Mouse (Mus musculus): ENCODE measurements around the gene Naga.

Gene Naga

DNA sequence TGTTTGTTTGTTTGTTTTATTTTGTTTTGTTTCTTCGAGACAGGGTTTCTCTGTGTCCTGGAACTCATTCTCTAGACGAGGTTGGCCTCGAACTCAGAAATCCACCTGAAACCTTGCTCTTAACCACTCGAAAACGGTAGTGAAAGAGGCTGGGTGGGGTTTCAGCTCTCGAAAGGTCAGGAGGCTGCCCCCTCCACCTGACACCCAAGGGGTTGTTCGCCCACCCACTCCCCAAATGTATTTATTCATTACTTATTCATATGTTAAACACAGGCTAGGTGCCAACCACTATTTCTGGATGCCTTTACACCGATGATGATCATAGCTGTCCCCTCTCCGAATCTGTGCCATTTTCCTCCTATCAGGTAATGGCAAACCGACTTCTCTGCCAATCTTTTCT is 425 bp upstream of the Naga start:
- no peak for DNase-seq (ENCODE audit: low spot score in 2 of 2)

GRCm38 (mm10) chr15:82337875-82338274 is 850 bp downstream of the Naga start:
- DNase-seq (ENCODE audit: low spot score in 2 of 2) = no peak

GRCm38 (mm10) chr15:82336629-82337028 is 2.1 kb downstream of the Naga start:
- no peak for DNase-seq (ENCODE audit: low spot score in 2 of 2)

- DNase-seq (ENCODE audit: low spot score in 2 of 2) = no peak
Measured at GRCm38 (mm10) chr15:82335194-82335593, 3.5 kb downstream of the Naga start.

GRCm38 (mm10) chr15:82325382-82325781 is 13.3 kb downstream of the Naga start:
- DNase-seq (ENCODE audit: low spot score in 2 of 2) = no peak

DNA sequence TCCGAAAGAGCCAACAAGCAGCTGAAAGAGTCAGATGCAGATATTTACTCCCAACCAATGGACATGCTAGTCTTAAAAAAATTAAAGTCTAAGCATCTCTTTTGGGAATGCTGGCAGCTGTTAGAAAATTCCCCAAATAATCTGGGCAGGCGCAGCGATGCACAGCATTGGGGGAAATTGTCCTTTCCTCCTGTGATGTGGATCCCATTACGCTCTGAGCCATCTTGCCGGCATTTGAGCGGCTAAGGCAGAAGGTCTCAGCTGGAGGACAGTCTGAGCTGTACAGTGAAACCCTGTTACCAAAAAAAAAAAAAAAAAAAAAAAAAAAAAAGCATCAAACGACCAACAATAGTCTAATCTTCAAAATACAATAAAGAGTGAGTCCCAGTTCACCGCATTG is 16.5 kb downstream of the Naga start:
- DNase-seq (ENCODE audit: low spot score in 2 of 2) = no peak

GRCm38 (mm10) chr15:82319613-82320012 is 19.1 kb downstream of the Naga start:
- no peak for DNase-seq (ENCODE audit: low spot score in 2 of 2)

GRCm38 (mm10) chr15:82317839-82318238 is 20.9 kb downstream of the Naga start:
- DNase-seq (ENCODE audit: low spot score in 2 of 2) = peak in 1 of 2 experiments; percentile 42

GRCm38 (mm10) chr15:82308416-82308815 is 30.3 kb downstream of the Naga start:
- DNase-seq (ENCODE audit: low spot score in 2 of 2) = no peak

GRCm38 (mm10) chr15:82307107-82307506 is 31.6 kb downstream of the Naga start:
- DNase-seq (ENCODE audit: low spot score in 2 of 2) = no peak

DNA sequence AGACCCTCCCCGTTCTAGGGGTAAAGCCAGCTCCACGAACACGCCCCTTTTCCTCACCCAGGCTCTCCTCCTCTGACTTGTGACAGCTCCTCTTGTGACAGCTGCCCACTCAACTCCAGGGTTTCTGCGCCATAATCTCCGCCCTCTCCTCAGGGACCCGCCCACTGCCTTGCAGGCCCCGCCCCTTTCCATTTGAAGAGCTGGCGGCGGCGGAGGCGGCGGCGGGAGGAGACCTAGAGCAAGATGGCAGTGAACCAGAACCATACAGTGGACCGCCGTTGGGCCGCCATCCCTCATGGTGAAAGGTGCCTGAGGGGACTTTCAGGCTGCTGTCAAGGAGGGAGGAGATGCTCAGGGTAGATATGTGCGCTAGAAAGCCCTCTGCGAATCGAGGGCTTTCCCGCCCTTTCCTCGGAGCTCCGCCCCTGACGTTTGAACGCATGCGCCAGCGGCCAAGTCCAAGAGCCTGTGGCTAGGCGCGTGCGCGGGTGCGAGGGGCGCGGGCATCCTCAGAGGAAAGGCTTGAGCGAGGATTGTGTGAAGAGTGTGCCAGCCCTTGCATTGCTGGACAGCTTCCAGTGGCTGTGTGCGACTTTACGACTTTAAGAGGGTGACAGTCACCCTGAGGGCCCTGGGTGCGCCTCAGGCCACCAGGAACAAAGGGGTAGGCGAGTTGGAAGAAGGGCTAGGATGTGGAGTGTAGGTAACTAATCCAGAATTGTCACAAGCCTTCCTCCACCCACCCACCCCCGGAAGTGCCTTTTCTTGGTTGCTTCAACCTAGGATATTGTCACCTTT is 39.8 kb downstream of the Naga start, which contains the start of gene Wbp2nl:
Wbp2nl (plus strand) TSS at position 191 of the 798 bp plus-strand sequence.
- no peak for DNase-seq (ENCODE audit: low spot score in 2 of 2)

GRCm38 (mm10) chr15:82294059-82294458 is 44.7 kb downstream of the Naga start:
- no peak for DNase-seq (ENCODE audit: low spot score in 2 of 2)

GRCm38 (mm10) chr15:82293271-82293711 is 45.4 kb downstream of the Naga start:
- DNase-seq (ENCODE audit: low spot score in 2 of 2) = no peak

DNA sequence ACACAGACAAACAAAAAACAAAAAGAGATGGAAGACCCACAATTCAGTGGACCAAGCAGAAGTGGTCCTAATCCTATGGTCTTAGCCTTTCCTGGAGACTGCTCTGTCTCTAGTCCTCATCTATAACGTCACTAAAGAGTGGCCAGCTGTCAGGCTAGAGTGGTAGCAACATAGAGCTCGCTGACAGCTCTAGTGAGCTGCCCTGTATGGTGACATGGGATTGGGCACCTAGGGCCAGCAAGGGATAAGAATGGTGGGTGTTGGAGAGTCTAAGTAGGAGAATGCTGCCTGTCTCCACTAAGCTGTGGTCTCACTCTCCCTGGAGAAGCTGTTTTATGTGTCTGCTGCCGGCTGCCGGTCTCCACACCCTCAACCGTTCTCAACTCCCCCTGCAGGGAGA is 45.9 kb downstream of the Naga start:
- DNase-seq (ENCODE audit: low spot score in 2 of 2) = no peak

DNA sequence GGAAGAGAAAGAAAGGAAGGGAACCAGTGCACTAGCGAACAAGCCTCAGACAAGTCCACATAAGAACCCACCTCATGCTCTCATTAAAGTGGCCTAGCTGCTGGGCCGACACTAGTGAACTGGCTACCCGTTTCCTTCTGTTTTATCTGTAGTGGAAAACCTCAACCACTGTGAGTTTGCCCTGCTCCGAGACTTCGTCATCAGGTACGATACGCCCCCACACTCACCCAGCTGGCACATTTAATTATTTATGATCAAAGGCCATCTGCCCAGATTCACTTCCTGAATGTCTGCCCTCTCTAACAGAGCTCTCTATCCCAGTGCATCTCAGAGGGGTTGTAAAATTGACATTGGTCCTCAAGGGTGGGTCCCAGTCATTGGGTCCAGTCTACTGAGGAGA is 48.5 kb downstream of the Naga start:
- no peak for DNase-seq (ENCODE audit: low spot score in 2 of 2)

GRCm38 (mm10) chr15:82286157-82286556 is 52.6 kb downstream of the Naga start:
- DNase-seq (ENCODE audit: low spot score in 2 of 2) = no peak

- no peak for DNase-seq (ENCODE audit: low spot score in 2 of 2)
Measured at GRCm38 (mm10) chr15:82280638-82281037, 58.1 kb downstream of the Naga start.
